Mouse (Mus musculus): Measurements from ENCODE around the gene Adtrp. TPM values are rescaled to one million over a fixed set of nuclear protein-coding genes. Genes with fewer than 3 reads are reported as not detected.

The Adtrp gene
- total and polyA plus RNA-seq, 2 experiments = 193 to 323 TPM

GRCm38 (mm10) chr13:41737628-41738309 lies 109.7 kb downstream of the Adtrp start:
- DNase-seq (ENCODE audit: extremely low read depth, low read depth, low spot score) = no peak
- H3K79me2 ChIP-seq (ENCODE audit: control insufficient read depth, insufficient read depth, low read length) = no peaks in the 10 kb centered on the region
- TF ChIP-seq CTCF (IDR thresholded peaks at IDR 0.05; ENCODE audit: low read depth, low read length) (no peak), POLR2A (IDR thresholded peaks at IDR 0.05; ENCODE audit: extremely low read depth, insufficient read depth, low read length) (no peak)
- H3K9ac ChIP-seq (ENCODE audit: low read depth, low read length) = no peak overlapping the region
- no peaks in the 10 kb centered on the region for H3K4me1 ChIP-seq (ENCODE audit: control insufficient read depth, insufficient read depth, low read length)
- H3K4me3 ChIP-seq (ENCODE audit: insufficient read depth, low read depth, low read length) = no peak overlapping the region
- H3K27me3 ChIP-seq (ENCODE audit: control insufficient read depth, insufficient read depth, low read length) = no peaks in the 10 kb centered on the region
- WGBS = 68% methylated on average over 10 of the region's 10 CpGs
- no peaks in the 10 kb centered on the region for H3K36me3 ChIP-seq (ENCODE audit: control insufficient read depth, insufficient read depth, low read length)
- H3K27ac ChIP-seq (replicated peaks; ENCODE audit: insufficient read depth, low read depth, low read length) = no peak overlapping the region

DNA sequence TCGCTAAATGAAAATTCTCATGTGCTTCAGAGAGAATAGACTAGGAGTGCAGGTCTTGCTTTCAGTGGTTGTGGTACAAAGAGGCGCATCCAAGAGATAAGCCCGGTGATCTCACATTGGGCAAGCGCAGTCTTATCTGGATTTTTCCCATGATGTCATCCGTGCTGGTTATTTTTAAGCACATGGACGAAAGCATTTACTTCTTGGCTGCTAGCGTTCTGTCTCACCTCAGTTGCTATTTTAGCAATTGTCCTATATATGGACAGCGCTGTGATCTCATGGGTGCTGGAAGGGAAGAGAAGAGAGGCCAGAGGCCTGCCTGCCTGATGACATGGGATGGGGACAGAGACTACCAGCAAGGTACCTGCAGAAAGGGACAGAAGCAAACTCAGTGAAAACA lies 117.8 kb downstream of the Adtrp start:
- 87% methylated on average over 8 of the region's 8 CpGs for WGBS
- H3K27ac ChIP-seq (replicated peaks; ENCODE audit: insufficient read depth, low read depth, low read length) = no peak overlapping the region
- no peak for DNase-seq (ENCODE audit: extremely low read depth, low read depth, low spot score)

GRCm38 (mm10) chr13:41727803-41728202 lies 119.7 kb downstream of the Adtrp start:
- H3K4me1 ChIP-seq (ENCODE audit: control insufficient read depth, insufficient read depth, low read length) = no peaks in the 10 kb centered on the region

More for the DNA sequence above, 117.8 kb downstream of the Adtrp start:
- no peaks in the 10 kb centered on the region for H3K79me2 ChIP-seq (ENCODE audit: control insufficient read depth, insufficient read depth, low read length)
- TF ChIP-seq CTCF (IDR thresholded peaks at IDR 0.05; ENCODE audit: low read depth, low read length) (no peak), POLR2A (IDR thresholded peaks at IDR 0.05; ENCODE audit: extremely low read depth, insufficient read depth, low read length) (no peak)
- no peak overlapping the region for H3K9ac ChIP-seq (ENCODE audit: low read depth, low read length)
- H3K4me3 ChIP-seq (ENCODE audit: insufficient read depth, low read depth, low read length) = no peak overlapping the region
- no peaks in the 10 kb centered on the region for H3K36me3 ChIP-seq (ENCODE audit: control insufficient read depth, insufficient read depth, low read length)
- no peaks in the 10 kb centered on the region for H3K27me3 ChIP-seq (ENCODE audit: control insufficient read depth, insufficient read depth, low read length)
- no peaks in the 10 kb centered on the region for H3K4me1 ChIP-seq (ENCODE audit: control insufficient read depth, insufficient read depth, low read length)

DNA sequence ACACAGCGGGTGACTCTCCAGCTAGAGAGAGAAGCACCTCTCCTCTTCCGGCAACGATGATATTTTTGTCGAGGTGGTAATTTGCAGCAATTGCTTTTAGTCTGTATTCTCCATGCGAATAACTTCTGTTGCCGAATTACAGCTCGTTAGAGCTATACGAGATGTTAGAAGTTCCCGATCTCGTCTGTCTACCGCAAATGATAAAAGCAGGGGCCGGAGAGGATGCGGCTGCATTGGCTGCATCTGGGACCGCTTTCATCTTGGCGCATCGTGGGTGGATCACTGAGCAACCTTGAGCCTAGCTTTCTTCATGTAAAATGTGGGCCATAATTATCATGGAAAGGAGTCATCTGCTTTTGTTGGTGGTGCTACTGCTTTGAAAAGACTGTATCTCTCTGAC lies 128.2 kb downstream of the Adtrp start:
- no peak overlapping the region for H3K4me3 ChIP-seq (ENCODE audit: insufficient read depth, low read depth, low read length)
- no peak overlapping the region for H3K27ac ChIP-seq (replicated peaks; ENCODE audit: insufficient read depth, low read depth, low read length)
- no peaks in the 10 kb centered on the region for H3K36me3 ChIP-seq (ENCODE audit: control insufficient read depth, insufficient read depth, low read length)
- H3K4me1 ChIP-seq (ENCODE audit: control insufficient read depth, insufficient read depth, low read length) = no peaks in the 10 kb centered on the region
- no peaks in the 10 kb centered on the region; the same call in 1 of the 2 replicates for H3K27me3 ChIP-seq (ENCODE audit: control insufficient read depth, insufficient read depth, low read length)
- TF ChIP-seq POLR2A (IDR thresholded peaks at IDR 0.05; ENCODE audit: extremely low read depth, insufficient read depth, low read length) (no peak), CTCF (IDR thresholded peaks at IDR 0.05; ENCODE audit: low read depth, low read length) (no peak)
- WGBS = 94% methylated on average over 16 of the region's 16 CpGs
- H3K9ac ChIP-seq (ENCODE audit: low read depth, low read length) = no peak overlapping the region
- DNase-seq (ENCODE audit: extremely low read depth, low read depth, low spot score) = no peak
- H3K79me2 ChIP-seq (ENCODE audit: control insufficient read depth, insufficient read depth, low read length) = no peaks in the 10 kb centered on the region

More at GRCm38 (mm10) chr13:41727803-41728202, 119.7 kb downstream of the Adtrp start:
- WGBS = 84% methylated on average over 3 of the region's 3 CpGs
- Histone ChIP-seq H3K79me2 (ENCODE audit: control insufficient read depth, insufficient read depth, low read length) (no peaks in the 10 kb centered on the region), H3K27me3 (ENCODE audit: control insufficient read depth, insufficient read depth, low read length) (no peaks in the 10 kb centered on the region), H3K36me3 (ENCODE audit: control insufficient read depth, insufficient read depth, low read length) (no peaks in the 10 kb centered on the region), H3K27ac (replicated peaks; ENCODE audit: insufficient read depth, low read depth, low read length) (no peak overlapping the region), H3K4me3 (ENCODE audit: insufficient read depth, low read depth, low read length) (no peak overlapping the region), H3K9ac (ENCODE audit: low read depth, low read length) (no peak overlapping the region)
- no peak for DNase-seq (ENCODE audit: extremely low read depth, low read depth, low spot score)
- TF ChIP-seq CTCF (IDR thresholded peaks at IDR 0.05; ENCODE audit: low read depth, low read length) (no peak), POLR2A (IDR thresholded peaks at IDR 0.05; ENCODE audit: extremely low read depth, insufficient read depth, low read length) (no peak)

- Histone ChIP-seq H3K79me2 (ENCODE audit: control insufficient read depth, insufficient read depth, low read length) (no peaks in the 10 kb centered on the region), H3K27ac (replicated peaks; ENCODE audit: insufficient read depth, low read depth, low read length) (no peak overlapping the region), H3K27me3 (ENCODE audit: control insufficient read depth, insufficient read depth, low read length) (no peaks in the 10 kb centered on the region; the same call in 1 of the 2 replicates), H3K4me1 (ENCODE audit: control insufficient read depth, insufficient read depth, low read length) (no peaks in the 10 kb centered on the region), H3K4me3 (ENCODE audit: insufficient read depth, low read depth, low read length) (no peak overlapping the region), H3K9ac (ENCODE audit: low read depth, low read length) (no peak overlapping the region), H3K36me3 (ENCODE audit: control insufficient read depth, insufficient read depth, low read length) (no peaks in the 10 kb centered on the region)
- WGBS = 93% methylated on average over 4 of the region's 4 CpGs
- TF ChIP-seq POLR2A (IDR thresholded peaks at IDR 0.05; ENCODE audit: extremely low read depth, insufficient read depth, low read length) = no peak
- no peak for TF ChIP-seq CTCF (IDR thresholded peaks at IDR 0.05; ENCODE audit: low read depth, low read length)
- DNase-seq (ENCODE audit: extremely low read depth, low read depth, low spot score) = no peak
Observed at GRCm38 (mm10) chr13:41718051-41718450, 129.4 kb downstream of the Adtrp start.

Other genes starting within 250 kb of the Adtrp start
- gene Tmem170b, start 241.8 kb downstream of the Adtrp start, total RNA-seq (2014; rRNA removed) = 9.5 and 11.4 TPM in 2 replicates
- gene Tmem170b, start 241.8 kb downstream of the Adtrp start, polyA plus RNA-seq (2012; rRNA removed) = 4.4 and 5.6 TPM in 2 replicates
- 3.5 and 5.1 TPM in 2 replicates for gene Hivep1, start 204.3 kb upstream of the Adtrp start, total RNA-seq (2014; rRNA removed)
- 7.0 and 9.0 TPM in 2 replicates for gene Hivep1, start 204.3 kb upstream of the Adtrp start, polyA plus RNA-seq (2012; rRNA removed)

Measured in liver, adult 2 months (tissue).